Mouse (Mus musculus): ENCODE results near the gene Wdr26. TPM values are rescaled to one million over a fixed set of nuclear protein-coding genes. Genes with fewer than 3 reads are reported as not detected.

Wdr26 gene
- total RNA-seq, 2 experiments from 2014 or later: 871 to 1,326 TPM

Other genes with a start within 250 kb of the Wdr26 start
- 6.1 and 12.5 TPM in 2 replicates for gene Ephx1, start 191.1 kb downstream of the Wdr26 start, total RNA-seq (2015; ENCODE audit: low replicate concordance)
- 3.3 TPM in 1 of 2 replicates, not detected in the other for gene Ephx1, start 191.1 kb downstream of the Wdr26 start, total RNA-seq (2017; ENCODE audit: low replicate concordance)
- gene 9130409I23Rik, start 160.8 kb downstream of the Wdr26 start, total RNA-seq (2015; ENCODE audit: low replicate concordance): not detected in 2 replicates
- gene 9130409I23Rik, start 160.8 kb downstream of the Wdr26 start, total RNA-seq (2017; ENCODE audit: low replicate concordance): not detected in 2 replicates
- 6.5 and 12.7 TPM in 2 replicates for gene Nvl, start 67.8 kb downstream of the Wdr26 start, total RNA-seq (2015; ENCODE audit: low replicate concordance)
- 10.1 and 11.4 TPM in 2 replicates for gene Nvl, start 67.8 kb downstream of the Wdr26 start, total RNA-seq (2017; ENCODE audit: low replicate concordance)
- gene Cnih4, start 67.3 kb downstream of the Wdr26 start, total RNA-seq (2015; ENCODE audit: low replicate concordance): 21.5 and 49.3 TPM in 2 replicates
- gene Cnih4, start 67.3 kb downstream of the Wdr26 start, total RNA-seq (2017; ENCODE audit: low replicate concordance): 13.2 and 39.6 TPM in 2 replicates
- not detected in 2 replicates for gene Cnih3, start 140.6 kb upstream of the Wdr26 start, total RNA-seq (2015; ENCODE audit: low replicate concordance)
- gene Cnih3, start 140.6 kb upstream of the Wdr26 start, total RNA-seq (2017; ENCODE audit: low replicate concordance): not detected in 2 replicates

Measured in erythroblast, adult 5-6 weeks (primary cell).